Mouse (Mus musculus): ENCODE results near the gene Adamtsl1.

GRCm38 (mm10) chr4:85904217-85904616, 390.2 kb downstream of the Adamtsl1 start:
- TF ChIP-seq CTCF (IDR thresholded peaks at IDR 0.05; ENCODE audit: control insufficient read depth, insufficient read depth, low read length) (no peak), POLR2A (IDR thresholded peaks at IDR 0.05; ENCODE audit: borderline replicate concordance, control insufficient read depth, low read depth, low read length) (no peak)

Data from bone marrow, adult 2 months (tissue).